Mouse (Mus musculus): ENCODE measurements around the gene Mpp5.

DNA sequence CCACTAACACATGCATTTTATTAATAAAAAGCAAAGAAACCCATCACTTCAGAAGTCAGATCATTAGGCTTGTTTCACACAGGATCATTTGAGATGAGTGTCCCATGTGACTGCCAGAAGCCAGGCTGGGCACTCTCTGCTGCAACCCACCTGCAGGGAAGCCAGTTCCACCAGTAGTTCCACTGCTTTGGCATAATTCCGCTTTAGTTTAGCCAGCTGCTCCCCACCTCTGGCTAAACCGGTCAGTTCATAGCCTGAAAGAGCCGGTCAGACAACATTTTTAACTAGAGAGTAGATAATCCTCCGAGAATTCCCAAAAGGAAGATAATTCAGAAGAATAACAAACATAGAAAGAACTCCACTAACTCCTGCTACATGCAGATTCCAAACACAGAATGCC lies 99.5 kb downstream of the Mpp5 start:
- TF ChIP-seq POLR2A (IDR thresholded peaks at IDR 0.05; ENCODE audit: insufficient read depth, low read length) (no peak), EP300 (IDR thresholded peaks at IDR 0.05; ENCODE audit: insufficient read depth, low read depth, low read length) (no peak)
